ENCODE assay signal across 8 mouse cellular contexts in genomic region chr9:118389481-118390334, GRCm38 (mm10).
DNase-seq lines count a peak whose midpoint lies in the region; ATAC-seq lines count a peak whose summit lies in the region.

No protein-coding gene starts in this region.

- no peak overlapping the region for H3K27ac ChIP-seq in embryonic facial prominence, embryonic 15.5 days (replicated peaks)
- H3K27ac ChIP-seq in hindbrain, embryonic 12.5 days = no peak overlapping the region

- H3K4me2 ChIP-seq in embryonic facial prominence, embryonic 15.5 days (replicated peaks) = peak overlapping the region; percentile 52
- peak overlapping the region; percentile 46 for H3K4me2 ChIP-seq in hindbrain, embryonic 12.5 days (replicated peaks)

- peaks cover 18% of the 10 kb centered on the region for H3K27me3 ChIP-seq in embryonic facial prominence, embryonic 15.5 days
- peaks cover 53% of the 10 kb centered on the region for H3K27me3 ChIP-seq in hindbrain, embryonic 12.5 days

- peaks cover 7% of the 10 kb centered on the region; the same call in 1 of the 2 replicates for H3K4me1 ChIP-seq in embryonic facial prominence, embryonic 15.5 days
- 0 out of 2 replicates have a peak, but pooled peaks cover 2% of the 10 kb centered on the region for H3K4me1 ChIP-seq in hindbrain, embryonic 12.5 days

- no peaks in the 10 kb centered on the region for H3K9me3 ChIP-seq in embryonic facial prominence, embryonic 15.5 days (replicated peaks)
- no peaks in the 10 kb centered on the region for H3K9me3 ChIP-seq in hindbrain, embryonic 12.5 days (replicated peaks)

- peak overlapping the region; percentile 38 for H3K4me3 ChIP-seq in embryonic facial prominence, embryonic 15.5 days (replicated peaks)
- peak overlapping the region; percentile 26 for H3K4me3 ChIP-seq in hindbrain, embryonic 12.5 days

- WGBS in embryonic facial prominence, embryonic 15.5 days = 9% methylated on average over 27 of the region's 27 CpGs
- 2% methylated on average over 27 of the region's 27 CpGs for WGBS in hindbrain, embryonic 12.5 days

- peak; percentile 30 for DNase-seq in thymus, postnatal 0 days (ENCODE audit: low spot score)
- no peak for DNase-seq in thymus, postnatal 14 days
- peak; percentile 65 for DNase-seq in mesoderm, embryonic 11.5 days (ENCODE audit: low read depth, low spot score)
- DNase-seq in layer of hippocampus, postnatal 36 days = no peak
- no peak for DNase-seq in spleen, adult 18-20 months
- no peak for DNase-seq in urinary bladder, postnatal 10 days (ENCODE audit: low spot score)

- H3K36me3 ChIP-seq in embryonic facial prominence, embryonic 15.5 days = no peaks in the 10 kb centered on the region
- no peaks in the 10 kb centered on the region for H3K36me3 ChIP-seq in hindbrain, embryonic 12.5 days

- no peak for ATAC-seq in embryonic facial prominence, embryonic 15.5 days (ENCODE audit: insufficient number of reproducible peaks, low FRiP score, low TSS enrichment, low read depth)
- no peak for ATAC-seq in hindbrain, embryonic 12.5 days (ENCODE audit: low FRiP score)

- H3K9ac ChIP-seq in embryonic facial prominence, embryonic 15.5 days = no peak overlapping the region
- no peak overlapping the region for H3K9ac ChIP-seq in hindbrain, embryonic 12.5 days

Comparison
In these comparisons a context has a peak if more than half of its experiments do, and no peak if none do; other contexts are left out.
1. DNase-seq: peak in thymus, postnatal 0 days (single experiment) and mesoderm, embryonic 11.5 days (single experiment); none in thymus, postnatal 14 days (single experiment), layer of hippocampus, postnatal 36 days (0 of 2), spleen, adult 18-20 months (0 of 2) and urinary bladder, postnatal 10 days (single experiment).